15 mouse cellular contexts compared by ENCODE assay signal in genomic region chr9:103751568-103751967, GRCm38 (mm10). TPM values are rescaled to one million over a fixed set of nuclear protein-coding genes. Genes with fewer than 3 reads are reported as not detected.
DNase-seq lines count a peak whose midpoint lies in the region; ATAC-seq lines count a peak whose summit lies in the region.
"Had no signal": no experiment of that assay in that cellular context is flagged by ENCODE, and none has a peak within 500 bp of the region (broad histone marks: within the 10 kb centered on the region; RNA-seq: fewer than 3 reads in every experiment).

No protein-coding gene starts in this region.

- 0 out of 2 replicates have a peak, but pooled peaks cover 3% of the 10 kb centered on the region for H3K4me1 ChIP-seq in kidney, embryonic 15.5 days

- WGBS in kidney, embryonic 15.5 days: 65% methylated on average over 9 of the region's 9 CpGs

- H3K9ac ChIP-seq in kidney, embryonic 15.5 days: no peak overlapping the region
- H3K9ac ChIP-seq: forebrain, postnatal 0 days; limb, embryonic 12.5 days had no signal

- ATAC-seq in kidney, embryonic 15.5 days (replicated peaks; ENCODE audit: low FRiP score): no peak
- ATAC-seq: forebrain, postnatal 0 days; intestine, postnatal 0 days had no signal

- H3K36me3 ChIP-seq in kidney, embryonic 15.5 days: no peaks in the 10 kb centered on the region
- H3K36me3 ChIP-seq: limb, embryonic 12.5 days had no signal

- no peak overlapping the region for H3K4me3 ChIP-seq in kidney, embryonic 15.5 days (replicated peaks)
- H3K4me3 ChIP-seq: limb, embryonic 12.5 days had no signal

- peak; percentile 88 for DNase-seq in heart, adult 11 months
- no peak for DNase-seq in heart, postnatal 25 days (ENCODE audit: low spot score)
- peak; percentile 64 for DNase-seq in kidney, adult 11 months
- DNase-seq in embryo, embryonic 11 days: peak; percentile 37
- DNase-seq in kidney, postnatal 10 days: peak; percentile 41
- no peak for DNase-seq in adipocyte (ENCODE audit: low spot score)
- no peak for DNase-seq in right cerebral cortex, postnatal 10 days (ENCODE audit: low spot score in 2 of 2)
- DNase-seq: cerebellum, adult 9-10 months; forebrain, postnatal 0 days; layer of hippocampus, postnatal 36 days; lung, adult 18-20 months; thymus, postnatal 25 days had no signal

- intact Hi-C loops in heart, postnatal 25 days (cut with DNase I): no loop called here

- H3K9me3 ChIP-seq in kidney, embryonic 15.5 days (replicated peaks): no peaks in the 10 kb centered on the region
- H3K9me3 ChIP-seq: limb, embryonic 12.5 days had no signal

- H3K27ac ChIP-seq in kidney, embryonic 15.5 days: no peak overlapping the region
- H3K27ac ChIP-seq: limb, embryonic 12.5 days had no signal

- H3K27me3 ChIP-seq in kidney, embryonic 15.5 days: no peaks in the 10 kb centered on the region
- H3K27me3 ChIP-seq: limb, embryonic 12.5 days had no signal

- no peak overlapping the region for H3K4me2 ChIP-seq in kidney, embryonic 15.5 days
- H3K4me2 ChIP-seq: limb, embryonic 12.5 days had no signal

RNA-seq across cellular contexts. Expression of gene Tmem108, which starts 10.1 kb away (rescaled TPM):
- total RNA-seq in heart, postnatal 25 days (2021): 1 to 10 TPM; 3.8 to 6.1 TPM
- polyA plus RNA-seq in kidney, embryonic 15.5 days (2015; fragmentation: Nextera tagmentation; extraction: Ambion mirVana): 7.0 and 9.5 TPM in 2 replicates

Comparison
In these comparisons a context has a peak if more than half of its experiments do, and no peak if none do; other contexts are left out.
1. DNase-seq: peak in heart, adult 11 months (single experiment), kidney, adult 11 months (single experiment), embryo, embryonic 11 days (single experiment) and kidney, postnatal 10 days (single experiment); none in heart, postnatal 25 days (single experiment), adipocyte (single experiment) and right cerebral cortex, postnatal 10 days (0 of 2).